Mouse (Mus musculus) CD4-positive, CD25-positive, alpha-beta regulatory T cell (primary cell): ENCODE measurements around the gene Ift81. TPM values are rescaled to one million over a fixed set of nuclear protein-coding genes. Genes with fewer than 3 reads are reported as not detected.

ENCODE experiments used
- polyA plus RNA-seq: library from polyadenylated mRNA; unstranded; fragments of 100-300 nt; shearing (Covaris generic); gene quantifications from one replicate; pipeline ENCODE4 v1.2.1, GENCODE M21; 2017

Gene Ift81
- 4.2 TPM for polyA plus RNA-seq

GRCm38 (mm10) chr5:122613908-122614732 lies at the start of gene Ift81:
Gene Ift81 (minus strand): TSS chr5:122614518.

DNA sequence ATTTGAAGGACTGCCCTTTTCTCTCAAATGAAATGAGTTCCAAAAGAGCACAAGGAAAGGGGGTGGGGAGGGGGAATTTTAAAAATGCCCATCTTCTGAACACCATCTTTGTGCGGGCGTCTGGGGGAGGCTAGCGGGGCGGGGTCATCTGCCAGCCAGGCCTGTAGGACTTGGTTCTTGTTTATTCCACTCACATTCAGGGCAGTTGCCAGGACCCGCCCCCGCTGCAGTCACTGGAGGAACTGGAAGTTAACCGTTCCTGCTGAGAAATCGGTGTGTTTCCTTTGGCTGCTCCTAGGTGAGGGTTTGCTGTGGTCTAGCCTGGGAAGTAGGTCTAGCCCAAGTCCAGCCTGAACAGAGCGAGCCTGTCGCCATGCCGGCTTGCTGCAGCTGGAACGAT lies 29.4 kb upstream of the Ift81 start, which contains the start of gene P2rx7:
P2rx7 (plus strand) TSS at position 211 of the 400 bp plus-strand sequence.

GRCm38 (mm10) chr5:122502077-122502941 lies 112.0 kb downstream of the Ift81 start, which contains the start of gene Atp2a2:
Gene Atp2a2 (minus strand): TSS chr5:122502225.

Other genes starting within 250 kb of the Ift81 start
- 79.9 TPM for gene Gpn3, start 242.6 kb downstream of the Ift81 start, polyA plus RNA-seq
- gene Fam216a, start 242.2 kb downstream of the Ift81 start, polyA plus RNA-seq: 18.8 TPM
- gene Arpc3, start 222.6 kb downstream of the Ift81 start, polyA plus RNA-seq: 443 TPM
- gene Anapc7, start 192.8 kb downstream of the Ift81 start, polyA plus RNA-seq: 31.6 TPM
- gene Atp2a2, start 112.3 kb downstream of the Ift81 start, polyA plus RNA-seq: 95.7 TPM
- gene P2rx7, start 29.4 kb upstream of the Ift81 start, polyA plus RNA-seq: 134 TPM
- gene P2rx4, start 93.0 kb upstream of the Ift81 start, polyA plus RNA-seq: 63.8 TPM
- gene Camkk2, start 164.9 kb upstream of the Ift81 start, polyA plus RNA-seq: 23.3 TPM
- gene Anapc5, start 206.8 kb upstream of the Ift81 start, polyA plus RNA-seq: 279 TPM
- 38.5 TPM for gene Rnf34, start 235.5 kb upstream of the Ift81 start, polyA plus RNA-seq